Mouse (Mus musculus) megakaryocyte progenitor cell, adult 5-6 weeks (primary cell): ENCODE measurements around the gene Vwa8. TPM values are rescaled to one million over a fixed set of nuclear protein-coding genes. Genes with fewer than 3 reads are reported as not detected.

Source experiments
- ATAC-seq: replicated peaks from 2 replicates; pipeline ENCODE4 v1.8.0; 2016; ENCODE audit warnings: mild to moderate bottlenecking, moderate TSS enrichment, inconsistent platforms; ENCODE audit not compliant: poor library complexity
- total RNA-seq, 2 experiments: library from RNA; stranded (forward) in 1 of 2; stranded (reverse) in 1 of 2; fragments of 157-497, 149-512 nt in 1 of 2; fragments of 200-1000 nt in 1 of 2; gene quantifications; 2 replicates each; pipeline versions ENCODE4 v1.2.3 to v1.2.4; 2015 to 2017

Gene Vwa8
- total RNA-seq, 2 experiments from 2014 or later, result 21.8 to 22.8 TPM

GRCm38 (mm10) chr14:79177754-79178153 lies 328.9 kb downstream of the Vwa8 start:
- ATAC-seq, result no peak

GRCm38 (mm10) chr14:79178247-79178646 lies 329.4 kb downstream of the Vwa8 start:
- peak; percentile 50 for ATAC-seq

GRCm38 (mm10) chr14:79180078-79180730 lies 331.4 kb downstream of the Vwa8 start:
- ATAC-seq, result no peak

DNA sequence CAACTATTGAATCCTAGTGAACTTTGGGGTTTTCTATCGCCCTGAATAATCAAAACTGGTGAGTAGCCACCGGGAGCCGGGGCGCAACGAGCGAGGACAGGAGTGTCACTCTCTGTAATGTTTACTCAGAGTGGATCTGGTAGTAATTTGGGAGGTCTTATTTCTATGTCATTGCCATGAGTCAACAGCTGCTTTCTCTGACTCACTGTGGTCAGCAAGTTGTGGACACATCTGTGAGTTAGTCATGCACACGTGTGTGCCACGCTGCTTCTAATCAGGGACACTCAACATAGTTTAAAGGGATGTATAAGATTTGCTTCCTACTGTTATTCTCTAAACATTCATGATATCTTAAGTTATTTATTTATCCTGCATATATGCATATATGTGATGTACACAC lies 332.9 kb downstream of the Vwa8 start:
- ATAC-seq, result no peak

GRCm38 (mm10) chr14:79182801-79183200 lies 333.9 kb downstream of the Vwa8 start:
- no peak for ATAC-seq

GRCm38 (mm10) chr14:79183261-79183660 lies 334.4 kb downstream of the Vwa8 start:
- ATAC-seq, result no peak

DNA sequence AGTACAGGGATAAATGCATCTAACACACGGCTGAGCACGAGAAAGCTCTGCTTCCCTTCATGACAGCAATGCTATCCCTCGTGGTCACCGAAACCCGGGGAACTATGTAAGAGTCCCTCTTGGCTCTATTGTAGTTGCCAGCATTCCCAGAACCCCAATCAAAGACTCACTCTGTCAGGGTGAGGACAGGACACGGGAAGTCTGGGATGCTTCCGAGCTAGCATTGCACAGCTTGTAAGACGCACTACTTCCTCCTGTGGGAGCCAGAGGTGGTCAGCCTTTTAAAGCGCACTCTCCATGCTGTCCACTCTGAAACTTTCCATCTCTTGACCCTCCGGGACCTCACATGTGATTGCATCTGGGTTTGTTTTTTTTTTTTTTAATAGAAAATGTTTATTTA lies 335.2 kb downstream of the Vwa8 start:
- ATAC-seq, result no peak

GRCm38 (mm10) chr14:79185018-79185685 lies 336.3 kb downstream of the Vwa8 start:
- ATAC-seq, result no peak

- ATAC-seq, result no peak
These were observed 338.1 kb downstream of the Vwa8 start for GRCm38 (mm10) chr14:79186976-79187375.

DNA sequence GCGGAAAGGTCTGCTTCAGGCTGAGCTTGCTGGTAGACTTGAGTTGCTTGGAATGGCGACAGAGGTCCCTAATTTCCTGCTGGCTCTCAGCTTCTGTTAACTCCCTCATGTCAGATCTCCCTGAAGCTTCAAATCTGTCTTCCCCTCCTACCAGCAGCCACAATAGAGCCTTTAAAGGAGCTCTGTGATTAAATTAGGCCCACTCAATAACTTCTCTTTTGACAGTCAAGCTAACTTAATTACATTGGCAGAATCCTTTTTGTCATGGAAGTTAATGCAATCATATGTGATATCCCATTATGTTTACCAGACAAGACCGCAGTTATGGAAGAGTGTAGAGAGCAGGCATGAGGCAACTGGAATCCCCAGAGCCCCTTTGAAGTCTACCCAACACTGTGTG lies 347.9 kb downstream of the Vwa8 start:
- ATAC-seq, result no peak

GRCm38 (mm10) chr14:79198066-79198465 lies 349.2 kb downstream of the Vwa8 start:
- ATAC-seq, result no peak

DNA sequence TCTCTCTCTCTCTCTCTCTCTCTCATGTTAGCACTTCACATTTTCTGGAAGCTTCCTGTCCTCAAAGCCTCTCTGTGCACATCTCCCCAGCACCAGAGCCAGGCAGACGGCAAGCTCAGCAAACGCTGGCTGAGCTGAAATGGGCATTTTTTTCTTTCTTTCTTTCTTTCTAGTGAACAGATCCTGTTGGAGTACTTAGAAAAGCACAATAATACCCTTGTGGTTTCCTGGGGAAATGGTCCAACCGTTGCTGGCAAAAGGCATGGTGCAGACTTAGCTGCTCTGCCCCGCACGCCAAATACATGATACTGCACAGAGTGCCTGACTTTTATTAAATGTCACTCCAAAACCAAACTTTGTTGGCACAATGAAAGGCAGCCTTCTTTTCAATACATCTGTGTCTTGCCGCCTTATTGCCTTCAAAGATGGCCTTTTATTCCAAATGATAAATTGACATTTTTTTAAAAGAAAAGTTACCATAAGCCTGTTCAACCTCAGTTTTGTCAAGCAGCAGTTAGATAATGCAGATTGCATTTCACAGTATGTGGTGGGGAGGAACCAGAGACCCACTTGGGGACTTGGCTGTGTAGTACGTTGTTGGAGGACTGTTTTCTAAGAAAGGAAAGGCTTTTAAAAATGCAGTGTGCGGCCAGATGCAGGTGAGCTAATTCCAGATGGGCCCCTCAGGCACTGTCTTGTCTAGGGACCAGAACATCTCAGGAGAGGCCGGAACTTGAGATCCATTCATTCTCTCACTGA lies 351.5 kb downstream of the Vwa8 start:
- ATAC-seq, result peak; percentile 89

DNA sequence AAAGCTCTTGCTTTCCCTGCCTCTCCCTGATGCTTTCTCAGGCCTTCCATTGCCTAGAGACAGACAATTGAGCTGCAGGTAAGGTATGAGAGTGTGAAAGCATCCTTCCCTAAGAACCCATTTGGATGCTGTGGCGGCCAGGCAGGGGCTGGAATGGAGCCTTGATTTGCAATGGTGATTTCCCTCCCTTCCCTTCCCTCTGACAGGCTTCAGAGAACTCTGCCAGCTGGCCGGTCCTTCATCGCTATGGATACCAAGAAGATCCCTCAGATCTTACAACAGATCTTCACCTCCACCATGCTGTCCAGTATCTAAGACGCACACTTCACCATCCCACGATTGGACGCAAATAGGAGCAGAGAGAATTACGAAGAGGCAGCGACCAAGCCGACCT lies 352.0 kb downstream of the Vwa8 start:
- ATAC-seq, result no peak

DNA sequence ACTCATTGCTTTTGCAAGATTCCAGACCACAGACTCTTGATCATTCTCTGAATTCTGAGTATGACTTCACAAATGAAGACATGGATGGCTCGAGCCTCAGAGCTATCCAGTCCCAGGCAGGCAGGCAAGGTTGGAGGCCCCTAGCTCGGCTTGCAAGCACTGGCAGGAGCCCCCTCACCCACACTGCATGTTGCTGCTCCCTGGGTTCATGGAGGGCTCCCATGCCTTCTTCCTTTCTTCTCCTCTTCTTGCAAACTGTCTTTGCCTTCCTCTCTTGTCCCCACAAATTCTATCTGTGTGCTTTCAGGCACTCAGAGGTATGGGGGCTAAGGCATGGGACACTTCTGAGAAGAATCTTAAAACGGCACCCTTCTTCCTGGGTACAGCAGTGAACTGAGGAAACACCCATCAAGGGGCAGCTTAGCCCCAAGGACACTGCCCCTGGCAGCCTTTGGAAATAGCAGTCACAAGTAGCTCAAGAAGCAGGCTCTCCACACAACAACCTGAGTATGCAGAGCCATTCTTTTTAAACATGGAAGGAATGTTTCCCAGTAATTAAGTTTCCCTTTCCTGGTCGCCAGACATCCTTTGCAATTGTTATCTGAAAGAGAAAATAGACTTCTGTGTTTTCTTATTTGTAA lies 354.0 kb downstream of the Vwa8 start:
- ATAC-seq, result no peak

DNA sequence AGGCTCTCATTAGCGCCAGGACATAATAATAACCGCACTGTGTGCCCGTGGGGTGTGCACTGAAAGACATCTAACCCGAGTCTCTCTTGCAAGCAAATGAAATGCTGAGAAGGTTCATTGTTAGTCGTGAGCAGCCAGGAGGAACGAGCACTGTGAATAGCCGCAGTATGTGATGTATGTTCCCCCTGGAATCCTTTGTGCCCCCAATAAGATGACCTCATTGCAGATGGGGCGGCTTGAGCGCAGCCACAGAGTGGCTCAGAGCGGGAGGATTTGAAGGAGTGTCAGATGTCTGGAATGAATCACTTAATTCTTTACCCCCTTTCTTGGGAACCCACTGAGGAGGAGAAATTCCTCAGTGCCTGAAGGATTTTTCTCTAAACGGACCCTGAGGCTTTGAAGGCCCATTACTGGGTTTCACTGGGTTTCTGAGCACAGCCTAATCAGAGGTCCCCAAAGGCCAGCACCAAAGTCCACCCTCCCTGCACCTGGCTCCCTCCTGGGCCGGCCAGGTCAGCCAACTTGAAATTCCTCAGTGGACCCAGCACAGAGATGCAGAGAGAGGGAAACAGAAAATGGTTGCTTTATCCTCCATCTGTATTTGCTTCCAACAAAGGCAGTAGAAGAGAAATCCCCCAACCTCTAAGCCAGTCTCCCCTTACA lies 354.8 kb downstream of the Vwa8 start:
- no peak for ATAC-seq

- ATAC-seq, result no peak
These were observed 356.0 kb downstream of the Vwa8 start for GRCm38 (mm10) chr14:79204866-79205265.

DNA sequence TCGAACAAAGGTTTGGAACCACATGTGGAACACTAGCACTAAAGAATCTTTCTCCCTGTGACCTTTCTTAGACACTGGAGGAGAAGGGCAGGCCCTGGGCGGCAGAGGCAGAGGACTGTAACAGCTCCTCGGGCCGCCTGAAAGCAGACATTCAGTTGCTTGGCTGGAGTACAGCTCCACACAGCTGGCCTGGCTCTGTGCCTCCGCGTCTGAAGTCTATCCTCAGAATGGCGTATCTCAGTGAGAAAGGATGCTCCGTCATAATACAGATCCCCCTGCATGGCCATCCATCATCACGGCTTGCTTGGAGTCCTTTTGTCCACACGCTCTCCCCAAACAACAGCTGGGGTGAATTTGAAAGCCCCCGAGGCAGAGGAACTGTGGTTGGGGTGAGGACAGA lies 357.4 kb downstream of the Vwa8 start:
- no peak for ATAC-seq

DNA sequence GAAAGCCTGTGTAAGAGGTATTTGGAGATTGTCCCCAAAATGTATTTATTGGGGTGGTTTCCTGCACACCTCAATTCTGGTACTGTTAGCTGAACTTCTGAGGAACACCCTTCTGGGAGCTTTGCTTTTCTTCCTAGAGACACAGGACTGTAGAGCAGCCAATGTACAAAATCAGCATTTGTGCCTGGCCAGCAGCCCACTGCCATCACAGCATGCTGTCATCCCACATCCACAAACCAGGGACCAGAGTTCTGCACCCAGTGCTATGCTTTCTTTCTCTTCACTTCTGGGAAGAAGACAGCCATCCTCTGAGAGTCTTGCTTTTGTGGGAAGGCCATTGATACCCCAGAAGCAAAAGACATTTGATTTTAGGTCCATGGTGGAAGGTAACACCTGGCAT lies 359.6 kb downstream of the Vwa8 start:
- ATAC-seq, result no peak

GRCm38 (mm10) chr14:79209813-79210212 lies 361.0 kb downstream of the Vwa8 start:
- no peak for ATAC-seq

DNA sequence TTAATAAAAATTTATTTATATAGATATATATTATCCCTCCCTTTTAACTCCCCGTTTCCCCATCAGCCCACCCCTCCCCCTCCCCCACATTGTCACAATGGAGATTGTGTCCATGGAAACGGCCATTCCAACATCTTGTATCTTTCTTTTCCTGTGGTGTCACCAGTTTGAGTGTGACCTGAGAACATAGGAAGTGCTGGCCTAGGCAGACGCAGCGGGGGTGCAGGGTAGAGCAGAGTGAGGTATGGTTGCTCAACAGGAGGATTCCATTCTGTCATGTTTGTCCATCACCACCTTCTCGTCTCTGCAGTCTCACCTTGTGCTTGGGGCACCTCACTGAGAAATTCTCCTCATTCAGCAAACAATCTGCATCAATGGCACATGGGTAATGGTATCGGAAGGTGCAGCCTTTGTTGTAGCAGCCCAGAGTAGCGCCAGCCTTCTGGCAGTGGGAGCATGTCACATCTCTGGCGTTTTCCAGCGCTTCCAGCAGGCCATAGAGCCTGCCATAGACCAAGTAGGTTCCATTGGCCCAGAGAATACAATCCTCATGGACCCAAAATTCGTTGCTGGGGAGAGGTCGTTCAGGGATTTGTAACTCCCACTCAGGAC lies 363.6 kb downstream of the Vwa8 start:
- peak; percentile 61 for ATAC-seq

GRCm38 (mm10) chr14:79214129-79214528 lies 365.3 kb downstream of the Vwa8 start:
- ATAC-seq, result no peak
